Mouse (Mus musculus): ENCODE measurements around the gene 4930503E14Rik. TPM values are rescaled to one million over a fixed set of nuclear protein-coding genes. Genes with fewer than 3 reads are reported as not detected.
"Not testable (repeated sequence)": the region's sequence is repeated elsewhere in the genome, so short reads cannot be mapped to it uniquely, and the experiment has no call there.

4930503E14Rik gene
- not detected in 2 replicates for polyA plus RNA-seq (2015; fragmentation: Nextera tagmentation; extraction: Ambion mirVana)

- not testable (repeated sequence) for H3K4me3 ChIP-seq (ENCODE audit: low read length); H3K9me3 ChIP-seq (ENCODE audit: control insufficient read depth, low read length); H3K27ac ChIP-seq (ENCODE audit: low read length); H3K4me2 ChIP-seq (ENCODE audit: low read depth, low read length); H3K36me3 ChIP-seq (ENCODE audit: control insufficient read depth, insufficient read depth, low read length); H3K9ac ChIP-seq (ENCODE audit: low read depth, low read length); ATAC-seq; H3K27me3 ChIP-seq (replicated peaks; ENCODE audit: control insufficient read depth, insufficient read depth, low read length); H3K4me1 ChIP-seq (ENCODE audit: control insufficient read depth, insufficient read depth, low read length)
- 83% methylated on average over 3 of the region's 3 CpGs for WGBS
Measured at GRCm38 (mm10) chr14:44213154-44213553, at the start of gene 4930503E14Rik. TSS of gene 4930503E14Rik (minus strand) at chr14:44213254.

- WGBS = 90% methylated on average over 16 of the region's 16 CpGs
- H3K27me3 ChIP-seq (replicated peaks; ENCODE audit: control insufficient read depth, insufficient read depth, low read length) = no peaks in the 10 kb centered on the region
- no peak overlapping the region for H3K4me2 ChIP-seq (ENCODE audit: low read depth, low read length)
- H3K36me3 ChIP-seq (ENCODE audit: control insufficient read depth, insufficient read depth, low read length) = no peaks in the 10 kb centered on the region
- no peaks in the 10 kb centered on the region for H3K9me3 ChIP-seq (ENCODE audit: control insufficient read depth, low read length)
- H3K4me3 ChIP-seq (ENCODE audit: low read length) = no peak overlapping the region
- no peaks in the 10 kb centered on the region for H3K4me1 ChIP-seq (ENCODE audit: control insufficient read depth, insufficient read depth, low read length)
- no peak for ATAC-seq
- no peak overlapping the region for H3K27ac ChIP-seq (ENCODE audit: low read length)
- H3K9ac ChIP-seq (ENCODE audit: low read depth, low read length) = no peak overlapping the region
Measured at GRCm38 (mm10) chr14:44248039-44248438, 35.0 kb upstream of the 4930503E14Rik start.

GRCm38 (mm10) chr14:44197361-44197760, 15.7 kb downstream of the 4930503E14Rik start, which contains the start of gene Gm8212:
TSS of gene Gm8212 (plus strand) at chr14:44197661.
- not testable (repeated sequence) for ATAC-seq; H3K27me3 ChIP-seq (replicated peaks; ENCODE audit: control insufficient read depth, insufficient read depth, low read length); H3K4me1 ChIP-seq (ENCODE audit: control insufficient read depth, insufficient read depth, low read length); H3K27ac ChIP-seq (ENCODE audit: low read length); H3K4me3 ChIP-seq (ENCODE audit: low read length); H3K9me3 ChIP-seq (ENCODE audit: control insufficient read depth, low read length); H3K9ac ChIP-seq (ENCODE audit: low read depth, low read length); H3K36me3 ChIP-seq (ENCODE audit: control insufficient read depth, insufficient read depth, low read length); H3K4me2 ChIP-seq (ENCODE audit: low read depth, low read length)
- WGBS = 91% methylated on average over 1 of the region's 3 CpGs

- not testable (repeated sequence) for H3K27ac ChIP-seq (ENCODE audit: low read length); H3K4me3 ChIP-seq (ENCODE audit: low read length); H3K4me2 ChIP-seq (ENCODE audit: low read depth, low read length); H3K9ac ChIP-seq (ENCODE audit: low read depth, low read length); H3K36me3 ChIP-seq (ENCODE audit: control insufficient read depth, insufficient read depth, low read length); H3K4me1 ChIP-seq (ENCODE audit: control insufficient read depth, insufficient read depth, low read length); H3K27me3 ChIP-seq (replicated peaks; ENCODE audit: control insufficient read depth, insufficient read depth, low read length); H3K9me3 ChIP-seq (ENCODE audit: control insufficient read depth, low read length); ATAC-seq
- 87% methylated on average over 3 of the region's 4 CpGs for WGBS
Measured at GRCm38 (mm10) chr14:44123551-44123950, 89.5 kb downstream of the 4930503E14Rik start, which contains the start of gene Gm3327. TSS of gene Gm3327 (plus strand) at chr14:44123851.

Other genes with a start within 250 kb of the 4930503E14Rik start
- gene Ang6, start 211.0 kb downstream of the 4930503E14Rik start, polyA plus RNA-seq (2015; fragmentation: Nextera tagmentation; extraction: Ambion mirVana) = not detected in 2 replicates
- gene Ear2, start 110.6 kb downstream of the 4930503E14Rik start, polyA plus RNA-seq (2015; fragmentation: Nextera tagmentation; extraction: Ambion mirVana) = 0.71 and 0.86 TPM in 2 replicates
- not detected in 2 replicates for gene Gm3327, start 89.4 kb downstream of the 4930503E14Rik start, polyA plus RNA-seq (2015; fragmentation: Nextera tagmentation; extraction: Ambion mirVana)
- not detected in 2 replicates for gene Gm8212, start 15.6 kb downstream of the 4930503E14Rik start, polyA plus RNA-seq (2015; fragmentation: Nextera tagmentation; extraction: Ambion mirVana)
- not detected in 2 replicates for gene Gm8220, start 72.3 kb upstream of the 4930503E14Rik start, polyA plus RNA-seq (2015; fragmentation: Nextera tagmentation; extraction: Ambion mirVana)
- not detected in 2 replicates for gene Gm5930, start 125.3 kb upstream of the 4930503E14Rik start, polyA plus RNA-seq (2015; fragmentation: Nextera tagmentation; extraction: Ambion mirVana)
- not detected in 2 replicates for gene Gm8229, start 152.1 kb upstream of the 4930503E14Rik start, polyA plus RNA-seq (2015; fragmentation: Nextera tagmentation; extraction: Ambion mirVana)
- gene Gm3371, start 197.4 kb upstream of the 4930503E14Rik start, polyA plus RNA-seq (2015; fragmentation: Nextera tagmentation; extraction: Ambion mirVana) = not detected in 2 replicates
- gene Gm8232, start 220.4 kb upstream of the 4930503E14Rik start, polyA plus RNA-seq (2015; fragmentation: Nextera tagmentation; extraction: Ambion mirVana) = not detected in 2 replicates

All from intestine, embryonic 16.5 days (tissue).